Mouse (Mus musculus) gastrocnemius, postnatal 36 days (tissue): ENCODE results near the gene Hbp1. TPM values are rescaled to one million over a fixed set of nuclear protein-coding genes. Genes with fewer than 3 reads are reported as not detected.

Source experiments
- DNase-seq, 2 experiments: peaks; one replicate each; pipeline ENCODE4 v3.0.0; 2022
- intact Hi-C: fragments of 180-260 bp; cut with DNase I; formaldehyde crosslinking; loops from one replicate; pipeline ENCODE4 v1.15.1; 2025
- total RNA-seq, 2 experiments: library from RNA; stranded (reverse); gene quantifications; 2 replicates each; pipeline ENCODE4 v1.2.3; 2021

Hbp1 gene
- total RNA-seq, 2 experiments from 2014 or later, result 58.2 to 68.0 TPM

- no peak for DNase-seq
- intact Hi-C loops, result no loop called here
Measured at GRCm38 (mm10) chr12:31916691-31917090, 33.6 kb downstream of the Hbp1 start.

- DNase-seq, result peak in 1 of 2 experiments; percentile 51
- intact Hi-C loops, result no loop called here
Measured at GRCm38 (mm10) chr12:31913614-31914013, 36.7 kb downstream of the Hbp1 start.

- no peak for DNase-seq
- intact Hi-C loops, result no loop called here
Measured at GRCm38 (mm10) chr12:31912966-31913551, 37.3 kb downstream of the Hbp1 start.

GRCm38 (mm10) chr12:31907436-31907835 lies 42.9 kb downstream of the Hbp1 start:
- intact Hi-C loops, result no loop called here
- DNase-seq, result no peak

- no peak for DNase-seq
- intact Hi-C loops, result no loop called here
Measured at GRCm38 (mm10) chr12:31905696-31906551, 44.4 kb downstream of the Hbp1 start.

GRCm38 (mm10) chr12:31900391-31900914 lies 49.9 kb downstream of the Hbp1 start:
- DNase-seq, result no peak
- intact Hi-C loops, result no loop called here

- intact Hi-C loops, result no loop called here
- DNase-seq, result no peak
Measured at GRCm38 (mm10) chr12:31897456-31897855, 52.9 kb downstream of the Hbp1 start.

- intact Hi-C loops, result no loop called here
- DNase-seq, result no peak
Measured at GRCm38 (mm10) chr12:31896986-31897385, 53.3 kb downstream of the Hbp1 start.

GRCm38 (mm10) chr12:31896295-31896694 lies 54.0 kb downstream of the Hbp1 start:
- no peak for DNase-seq
- intact Hi-C loops, result no loop called here

GRCm38 (mm10) chr12:31895888-31896287 lies 54.4 kb downstream of the Hbp1 start:
- intact Hi-C loops, result no loop called here
- DNase-seq, result no peak

GRCm38 (mm10) chr12:31895095-31895734 lies 55.1 kb downstream of the Hbp1 start:
- no peak for DNase-seq
- intact Hi-C loops, result no loop called here

GRCm38 (mm10) chr12:31892771-31893170 lies 57.6 kb downstream of the Hbp1 start:
- DNase-seq, result no peak
- intact Hi-C loops, result no loop called here

GRCm38 (mm10) chr12:31892079-31892478 lies 58.3 kb downstream of the Hbp1 start:
- DNase-seq, result no peak
- intact Hi-C loops, result no loop called here

GRCm38 (mm10) chr12:31890685-31891084 lies 59.6 kb downstream of the Hbp1 start:
- intact Hi-C loops, result no loop called here
- no peak for DNase-seq

GRCm38 (mm10) chr12:31885844-31886606 lies 64.3 kb downstream of the Hbp1 start:
- intact Hi-C loops, result no loop called here
- DNase-seq, result no peak

- DNase-seq, result no peak
- intact Hi-C loops, result no loop called here
Measured at GRCm38 (mm10) chr12:31885084-31885483, 65.3 kb downstream of the Hbp1 start.

GRCm38 (mm10) chr12:31884365-31884764 lies 66.0 kb downstream of the Hbp1 start:
- no peak for DNase-seq
- intact Hi-C loops, result no loop called here

GRCm38 (mm10) chr12:31882736-31883135 lies 67.6 kb downstream of the Hbp1 start:
- DNase-seq, result no peak
- intact Hi-C loops, result no loop called here

- DNase-seq, result no peak
Measured at GRCm38 (mm10) chr12:31876775-31877174, 73.6 kb downstream of the Hbp1 start.

More at GRCm38 (mm10) chr12:31876775-31877174, 73.6 kb downstream of the Hbp1 start:
- intact Hi-C loops, result no loop called here
